14 mouse cellular contexts compared by ENCODE assay signal in the genomic region with DNA sequence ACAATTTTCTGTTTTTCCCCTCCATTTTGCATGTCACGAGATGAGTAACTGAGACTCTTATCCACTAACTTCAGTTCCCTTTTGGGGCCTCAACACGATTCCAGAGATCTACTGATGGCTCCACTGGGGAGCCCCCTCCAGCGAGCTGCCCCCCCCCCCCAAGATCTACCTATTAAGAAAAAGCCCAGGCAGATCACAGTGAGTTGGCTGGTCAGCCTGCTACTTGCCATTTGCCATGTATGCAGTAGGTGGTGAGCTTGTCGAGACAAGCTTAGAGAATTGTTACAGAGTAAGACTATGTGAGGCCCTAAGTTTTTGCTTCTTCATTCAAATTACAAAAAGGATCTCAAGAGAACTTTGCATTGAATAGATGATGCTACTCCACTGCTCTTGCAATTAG.
DNase-seq lines count a peak whose midpoint lies in the region; ATAC-seq and TF ChIP-seq lines count a peak whose summit lies in the region.
"Had no signal": no experiment of that assay in that cellular context is flagged by ENCODE, and none has a peak within 500 bp of the region (broad histone marks: within the 10 kb centered on the region; RNA-seq: fewer than 3 reads in every experiment).

No protein-coding gene starts in this region.

- WGBS in hindbrain, embryonic 13.5 days, result 42% methylated on average over 4 of the region's 4 CpGs
- WGBS in hindbrain, embryonic 11.5 days, result 76% methylated on average over 4 of the region's 4 CpGs
- 45% methylated on average over 4 of the region's 4 CpGs for WGBS in limb, embryonic 14.5 days
- 18% methylated on average over 4 of the region's 4 CpGs for WGBS in neural tube, embryonic 15.5 days

- peaks cover 49% of the 10 kb centered on the region for H3K36me3 ChIP-seq in hindbrain, embryonic 13.5 days
- H3K36me3 ChIP-seq in hindbrain, embryonic 11.5 days (ENCODE audit: control insufficient read depth, insufficient read depth, low read length), result peaks cover 12% of the 10 kb centered on the region
- H3K36me3 ChIP-seq in limb, embryonic 14.5 days (ENCODE audit: control insufficient read depth, insufficient read depth, low read length), result peaks cover 73% of the 10 kb centered on the region
- peaks cover 26% of the 10 kb centered on the region for H3K36me3 ChIP-seq in neural tube, embryonic 15.5 days

- H3K9ac ChIP-seq in hindbrain, embryonic 13.5 days, result peak overlapping the region; percentile 96
- no peak overlapping the region for H3K9ac ChIP-seq in hindbrain, embryonic 11.5 days (ENCODE audit: low read depth, low read length)
- H3K9ac ChIP-seq in limb, embryonic 14.5 days (ENCODE audit: low read depth, low read length, severe bottlenecking), result peak overlapping the region; percentile 61
- peak overlapping the region; percentile 67 for H3K9ac ChIP-seq in neural tube, embryonic 15.5 days (replicated peaks)
- H3K9ac ChIP-seq: liver, postnatal 0 days had no signal

- no peaks in the 10 kb centered on the region for H3K27me3 ChIP-seq in hindbrain, embryonic 13.5 days
- no peaks in the 10 kb centered on the region for H3K27me3 ChIP-seq in hindbrain, embryonic 11.5 days (ENCODE audit: control insufficient read depth, insufficient read depth, low read length)
- no peaks in the 10 kb centered on the region for H3K27me3 ChIP-seq in limb, embryonic 14.5 days (ENCODE audit: control insufficient read depth, insufficient read depth, low read length)
- no peaks in the 10 kb centered on the region for H3K27me3 ChIP-seq in neural tube, embryonic 15.5 days (replicated peaks)

- H3K4me3 ChIP-seq in hindbrain, embryonic 13.5 days, result peak overlapping the region; percentile 82
- H3K4me3 ChIP-seq in hindbrain, embryonic 11.5 days (ENCODE audit: low read depth, low read length), result no peak overlapping the region
- no peak overlapping the region for H3K4me3 ChIP-seq in embryonic fibroblast, embryonic 13.5 days (ENCODE audit: insufficient read depth, low read length)
- H3K4me3 ChIP-seq in limb, embryonic 14.5 days (replicated peaks; ENCODE audit: low read length), result peak overlapping the region; percentile 15; the same call in 1 of the 2 replicates
- H3K4me3 ChIP-seq in neural tube, embryonic 15.5 days (replicated peaks), result peak overlapping the region; percentile 40

- peaks cover 57% of the 10 kb centered on the region for H3K4me1 ChIP-seq in hindbrain, embryonic 13.5 days (replicated peaks)
- H3K4me1 ChIP-seq in hindbrain, embryonic 11.5 days (replicated peaks; ENCODE audit: control insufficient read depth, insufficient read depth, low read length), result no peaks in the 10 kb centered on the region
- H3K4me1 ChIP-seq in embryonic fibroblast, embryonic 13.5 days (ENCODE audit: control insufficient read depth, insufficient read depth, low read length), result peaks cover 14% of the 10 kb centered on the region
- peaks cover 34% of the 10 kb centered on the region for H3K4me1 ChIP-seq in limb, embryonic 14.5 days (ENCODE audit: control insufficient read depth, insufficient read depth, low read length)
- H3K4me1 ChIP-seq in neural tube, embryonic 15.5 days, result peaks cover 53% of the 10 kb centered on the region

- DNase-seq in hindbrain, embryonic 11.5 days (ENCODE audit: low spot score), result no peak
- DNase-seq in limb, embryonic 14.5 days (ENCODE audit: low spot score), result no peak
- DNase-seq in thymus, postnatal 4 days, result no peak
- DNase-seq in embryo, embryonic 9.5 days (ENCODE audit: extremely low spot score), result no peak
- DNase-seq in layer of hippocampus, adult 8-10 months (ENCODE audit: low spot score in 2 of 2), result no peak
- DNase-seq: adrenal gland, postnatal 25 days; cerebellum, adult 11 months; gastrocnemius, postnatal 10 days; heart, postnatal 10 days; liver, postnatal 0 days; spleen, adult 18-20 months had no signal

- TF ChIP-seq POLR2A in embryonic fibroblast, embryonic 13.5 days (IDR thresholded peaks at IDR 0.05; ENCODE audit: low read depth, low read length), result peak; percentile 25; the same call in 1 of the 2 replicates
- no peak for TF ChIP-seq POLR2A in limb, embryonic 14.5 days (IDR thresholded peaks at IDR 0.05; ENCODE audit: borderline replicate concordance, extremely low read depth, insufficient read depth, insufficient read length)

- H3K4me2 ChIP-seq in hindbrain, embryonic 13.5 days, result peak overlapping the region; percentile 82
- H3K4me2 ChIP-seq in hindbrain, embryonic 11.5 days (replicated peaks; ENCODE audit: low read depth, low read length), result no peak overlapping the region
- H3K4me2 ChIP-seq in limb, embryonic 14.5 days (replicated peaks; ENCODE audit: low read depth, low read length, severe bottlenecking), result peak overlapping the region; percentile 59
- H3K4me2 ChIP-seq in neural tube, embryonic 15.5 days, result peak overlapping the region; percentile 61

- H3K27ac ChIP-seq in hindbrain, embryonic 13.5 days, result peak overlapping the region; percentile 98
- no peak overlapping the region for H3K27ac ChIP-seq in hindbrain, embryonic 11.5 days (ENCODE audit: low read depth, low read length)
- H3K27ac ChIP-seq in embryonic fibroblast, embryonic 13.5 days (ENCODE audit: insufficient read depth, low read length), result peak overlapping the region; percentile 99
- H3K27ac ChIP-seq in limb, embryonic 14.5 days (replicated peaks; ENCODE audit: low read depth, low read length), result peak overlapping the region; percentile 82
- peak overlapping the region; percentile 91 for H3K27ac ChIP-seq in neural tube, embryonic 15.5 days (replicated peaks)

- TF ChIP-seq CTCF in embryonic fibroblast, embryonic 13.5 days (IDR thresholded peaks at IDR 0.05; ENCODE audit: borderline replicate concordance, insufficient read depth, low read length), result no peak

- no peak for ATAC-seq in hindbrain, embryonic 13.5 days (ENCODE audit: low FRiP score)
- no peak for ATAC-seq in hindbrain, embryonic 11.5 days (ENCODE audit: low FRiP score)
- ATAC-seq in limb, embryonic 14.5 days (ENCODE audit: low FRiP score, low read depth), result no peak
- ATAC-seq in neural tube, embryonic 15.5 days (ENCODE audit: low FRiP score), result no peak
- ATAC-seq: liver, postnatal 0 days had no signal

- H3K9me3 ChIP-seq in hindbrain, embryonic 13.5 days, result no peaks in the 10 kb centered on the region
- no peaks in the 10 kb centered on the region for H3K9me3 ChIP-seq in hindbrain, embryonic 11.5 days (ENCODE audit: control insufficient read depth, low read length)
- H3K9me3 ChIP-seq in limb, embryonic 14.5 days (ENCODE audit: control insufficient read depth, low read length), result no peaks in the 10 kb centered on the region
- no peaks in the 10 kb centered on the region for H3K9me3 ChIP-seq in neural tube, embryonic 15.5 days (replicated peaks)

Comparison
In these comparisons a context has a peak if more than half of its experiments do, and no peak if none do; other contexts are left out.
1. H3K4me3 ChIP-seq: peak in hindbrain, embryonic 13.5 days (single experiment), limb, embryonic 14.5 days (single experiment) and neural tube, embryonic 15.5 days (single experiment); none in hindbrain, embryonic 11.5 days (single experiment) and embryonic fibroblast, embryonic 13.5 days (single experiment).